In genomic region chr13:5823150-5823549, GRCm38 (mm10) we compare ENCODE assay signal across 19 mouse cellular contexts.
"Had no signal": no experiment of that assay in that cellular context is flagged by ENCODE, and none has a peak within 500 bp of the region (broad histone marks: within the 10 kb centered on the region; RNA-seq: fewer than 3 reads in every experiment).

No protein-coding gene starts in this region.

- DNase-seq: kidney, adult 2 months; kidney, postnatal 25 days; layer of hippocampus, adult 9-11 months; lung, postnatal 14 days; midbrain, embryonic 14.5 days; right cerebral cortex, adult 18-20 months; right cerebral cortex, postnatal 14 days; right cerebral cortex, postnatal 4 days; thymus, adult 18-20 months; thymus, postnatal 36 days had no signal

- H3K4me3 ChIP-seq: layer of hippocampus, adult 2 months; limb, embryonic 10.5 days; limb, embryonic 13.5 days; neural tube, embryonic 12.5 days; neural tube, embryonic 15.5 days had no signal

- H3K27me3 ChIP-seq: limb, embryonic 13.5 days; neural tube, embryonic 12.5 days; neural tube, embryonic 15.5 days; stomach, embryonic 15.5 days had no signal

- H3K36me3 ChIP-seq: limb, embryonic 10.5 days; limb, embryonic 13.5 days; neural tube, embryonic 12.5 days; neural tube, embryonic 15.5 days; stomach, embryonic 15.5 days had no signal

- ATAC-seq: intestine, postnatal 0 days had no signal

- H3K4me1 ChIP-seq: neural tube, embryonic 15.5 days had no signal

- H3K27ac ChIP-seq: kidney, postnatal 0 days; layer of hippocampus, adult 2 months; limb, embryonic 10.5 days; limb, embryonic 13.5 days; macrophage; neural tube, embryonic 12.5 days; neural tube, embryonic 15.5 days; stomach, embryonic 15.5 days had no signal

- H3K9me3 ChIP-seq: limb, embryonic 10.5 days; limb, embryonic 13.5 days; neural tube, embryonic 12.5 days; neural tube, embryonic 15.5 days; stomach, embryonic 15.5 days had no signal

- H3K9ac ChIP-seq: limb, embryonic 13.5 days; neural tube, embryonic 12.5 days; neural tube, embryonic 15.5 days; stomach, embryonic 15.5 days had no signal

- H3K4me2 ChIP-seq: neural tube, embryonic 12.5 days had no signal
